Mouse (Mus musculus) limb, embryonic 14.5 days (tissue): ENCODE data around the gene Cops3. TPM values are rescaled to one million over a fixed set of nuclear protein-coding genes. Genes with fewer than 3 reads are reported as not detected.

Source experiments
- ATAC-seq: fragments of 200-750 bp; cut with Nextera tagmentation; 2 replicates; pipeline ENCODE4 v1.8.0; 2017; ENCODE audit warnings: low read depth, moderate number of reproducible peaks, moderate TSS enrichment; ENCODE audit not compliant: low FRiP score
- DNase-seq: peaks from one replicate; pipeline ENCODE4 v3.0.0-alpha.2; 2015; ENCODE audit warnings: low spot score
- H3K27ac ChIP-seq: fragments of 300-500 bp; sonication (generic); replicated peaks from 2 replicates; pipeline ENCODE4 v1.5.1; 2014; ENCODE audit warnings: low read depth, mild to moderate bottlenecking, low read length, moderate library complexity, mixed read lengths
- H3K27me3 ChIP-seq: fragments of 300-500 bp; sonication (generic); 2 replicates; pipeline ENCODE4 v1.6.1; 2014; ENCODE audit warnings: low read length, mixed read lengths; ENCODE audit not compliant: control insufficient read depth, insufficient read depth
- H3K36me3 ChIP-seq: fragments of 300-500 bp; sonication (generic); 2 replicates; pipeline ENCODE4 v1.6.1; 2014; ENCODE audit warnings: mild to moderate bottlenecking, low read length, moderate library complexity, mixed read lengths; ENCODE audit not compliant: control insufficient read depth, insufficient read depth
- H3K4me1 ChIP-seq: fragments of 300-500 bp; sonication (generic); 2 replicates; pipeline ENCODE4 v1.6.1; 2014; ENCODE audit warnings: antibody characterized with exemption, low read length, mixed read lengths; ENCODE audit not compliant: control insufficient read depth, insufficient read depth
- H3K4me2 ChIP-seq: fragments of 300-500 bp; sonication (generic); replicated peaks from 2 replicates; pipeline ENCODE4 v1.6.1; 2014; ENCODE audit warnings: low read depth, mild to moderate bottlenecking, low read length, moderate library complexity; ENCODE audit not compliant: severe bottlenecking
- H3K4me3 ChIP-seq: fragments of 300-500 bp; sonication (generic); replicated peaks from 2 replicates; pipeline ENCODE4 v1.5.1; 2014; ENCODE audit warnings: low read length
- H3K9ac ChIP-seq: fragments of 300-500 bp; sonication (generic); 2 replicates; pipeline ENCODE4 v1.6.1; 2014; ENCODE audit warnings: mild to moderate bottlenecking, low read depth, low read length, moderate library complexity; ENCODE audit not compliant: severe bottlenecking
- H3K9me3 ChIP-seq: fragments of 300-500 bp; sonication (generic); 2 replicates; pipeline ENCODE4 v1.6.1; 2016; ENCODE audit warnings: low read length; ENCODE audit not compliant: control insufficient read depth
- POLR2A ChIP-seq: fragments of 200-500 bp; IDR thresholded peaks from 2 replicates; pipeline ENCODE4 v1.8.0; 2012; ENCODE audit warnings: inconsistent platforms, mild to moderate bottlenecking, moderate library complexity, borderline replicate concordance; ENCODE audit not compliant: insufficient read depth, insufficient read length; ENCODE audit errors: extremely low read depth
- WGBS: fragments of 180-500 bp; shearing (Covaris S2); extraction: QIAGEN DNeasy Blood & Tissue Kit; methylation state at CpG from one replicate; pipeline ENCODE4 v1.1.7; 2014; 5-methylcytosine and 5-hydroxymethylcytosine counted together
- polyA plus RNA-seq, 2 experiments: library from polyadenylated mRNA; depleted of rRNA in 1 of 2; stranded (reverse) in 1 of 2; unstranded in 1 of 2; fragments of >200 nt; fragmentation: Nextera tagmentation in 1 of 2; extraction: Ambion mirVana in 1 of 2; gene quantifications; 2 replicates each; pipeline versions ENCODE4 v1.2.1 to v1.2.3; 2012 to 2014

Gene Cops3
- polyA plus RNA-seq, 2 experiments, result 84.2 to 198 TPM

DNA sequence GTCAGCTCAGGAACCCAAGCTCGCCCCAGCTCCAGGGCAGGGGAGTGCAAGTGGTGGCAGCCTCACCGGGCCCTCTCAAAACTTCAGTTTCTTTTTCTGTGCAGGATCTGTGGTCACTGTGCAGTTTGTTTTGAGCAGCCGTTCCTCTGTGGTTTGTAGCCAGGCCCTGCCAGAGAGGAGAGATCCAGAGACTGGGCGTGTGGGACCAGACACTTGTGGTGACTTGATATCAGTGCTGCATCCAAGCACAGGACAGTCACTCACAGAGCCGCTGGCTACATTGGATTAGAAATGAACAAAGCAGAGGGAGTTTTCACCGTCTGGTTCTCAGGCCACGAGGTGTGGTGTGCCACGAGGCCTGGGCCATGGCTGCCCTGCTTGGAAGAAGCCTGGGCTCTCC lies 32.5 kb upstream of the Cops3 start:
- Histone ChIP-seq H3K4me3 (no peak overlapping the region), H3K9ac (no peak overlapping the region), H3K9me3 (no peaks in the 10 kb centered on the region), H3K4me1 (no peaks in the 10 kb centered on the region), H3K4me2 (no peak overlapping the region), H3K27me3 (no peaks in the 10 kb centered on the region), H3K27ac (no peak overlapping the region), H3K36me3 (peaks cover 40% of the 10 kb centered on the region)
- WGBS, result 87% methylated on average over 8 of the region's 8 CpGs
- ATAC-seq, result no peak
- no peak for TF ChIP-seq POLR2A
- DNase-seq, result no peak

DNA sequence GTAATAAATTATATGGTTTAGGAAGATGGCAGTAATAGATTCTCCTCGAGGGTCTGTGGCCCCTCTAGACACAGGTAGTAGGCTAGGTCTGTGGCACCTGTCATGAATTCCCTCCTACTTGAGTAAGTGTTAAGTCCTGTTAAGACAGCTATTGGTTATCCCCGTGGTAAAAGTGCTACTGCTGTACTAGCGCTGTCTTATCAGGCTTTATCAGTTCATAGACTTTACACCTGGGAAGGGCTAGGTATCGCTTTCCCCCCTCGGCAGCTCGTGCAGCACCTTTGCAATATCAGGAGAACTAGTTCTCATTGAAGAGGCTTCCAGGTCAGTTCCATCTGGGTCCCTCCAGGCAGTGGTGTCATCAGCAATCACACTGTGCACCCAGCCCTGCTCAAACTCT lies 24.7 kb upstream of the Cops3 start:
- 86% methylated on average over 6 of the region's 6 CpGs for WGBS
- no peak overlapping the region for H3K4me3 ChIP-seq

DNA sequence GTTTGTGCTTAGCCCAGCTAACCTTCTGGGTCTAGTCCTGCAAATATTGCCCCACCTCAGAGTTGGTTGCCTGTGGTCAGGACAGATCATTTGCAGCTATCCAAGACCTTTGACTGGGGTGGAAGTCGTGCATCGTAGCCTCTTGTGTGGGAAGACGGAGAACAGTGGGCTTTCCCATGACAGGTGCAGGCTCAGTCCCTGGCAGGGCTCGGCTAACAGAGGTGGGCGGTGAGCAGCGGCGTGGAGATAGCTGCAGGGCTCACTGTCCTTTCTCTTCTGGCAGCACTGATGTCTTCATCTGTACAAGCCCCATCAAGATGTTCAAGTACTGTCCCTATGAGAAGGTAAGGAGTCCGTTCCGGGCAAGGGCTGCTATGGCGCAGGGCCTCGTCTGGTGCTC lies 20.8 kb upstream of the Cops3 start:
- no peak overlapping the region for H3K27ac ChIP-seq
- no peak for DNase-seq
- WGBS, result 89% methylated on average over 11 of the region's 11 CpGs
- H3K9me3 ChIP-seq, result no peaks in the 10 kb centered on the region
- TF ChIP-seq POLR2A, result no peak
- H3K4me3 ChIP-seq, result no peak overlapping the region
- no peak overlapping the region for H3K9ac ChIP-seq
- peaks cover 3% of the 10 kb centered on the region; the same call in 1 of the 2 replicates for H3K36me3 ChIP-seq
- no peaks in the 10 kb centered on the region for H3K4me1 ChIP-seq
- no peak for ATAC-seq
- H3K4me2 ChIP-seq, result no peak overlapping the region
- H3K27me3 ChIP-seq, result no peaks in the 10 kb centered on the region

More for the DNA sequence above, 24.7 kb upstream of the Cops3 start:
- no peaks in the 10 kb centered on the region for H3K4me1 ChIP-seq
- no peak for TF ChIP-seq POLR2A
- H3K36me3 ChIP-seq, result peaks cover 16% of the 10 kb centered on the region
- no peak overlapping the region for H3K27ac ChIP-seq
- no peaks in the 10 kb centered on the region for H3K27me3 ChIP-seq
- DNase-seq (no peak), ATAC-seq (no peak)
- no peaks in the 10 kb centered on the region for H3K9me3 ChIP-seq
- H3K4me2 ChIP-seq, result no peak overlapping the region
- no peak overlapping the region for H3K9ac ChIP-seq

DNA sequence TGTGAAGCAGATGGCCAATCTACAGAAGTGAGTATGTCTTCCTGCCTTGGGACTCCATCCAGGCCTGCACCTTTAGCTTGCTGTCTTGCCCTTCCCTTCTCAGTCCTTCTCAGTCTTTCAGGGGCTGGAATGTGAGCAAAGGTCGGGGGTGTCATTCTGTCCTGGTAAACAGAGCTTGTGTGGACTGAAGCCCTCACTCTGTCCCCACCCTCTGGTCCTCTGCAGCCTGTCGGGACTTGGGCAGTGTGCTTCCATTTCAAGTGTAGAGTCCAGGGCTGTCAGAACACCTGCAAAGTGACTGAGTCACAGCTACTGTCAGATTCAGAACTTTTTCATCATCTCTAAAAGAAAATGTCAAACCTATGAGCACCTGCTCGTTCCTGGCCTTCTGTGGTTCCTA lies 13.2 kb upstream of the Cops3 start:
- DNase-seq, result no peak
- WGBS, result 66% methylated on average over 3 of the region's 3 CpGs

DNA sequence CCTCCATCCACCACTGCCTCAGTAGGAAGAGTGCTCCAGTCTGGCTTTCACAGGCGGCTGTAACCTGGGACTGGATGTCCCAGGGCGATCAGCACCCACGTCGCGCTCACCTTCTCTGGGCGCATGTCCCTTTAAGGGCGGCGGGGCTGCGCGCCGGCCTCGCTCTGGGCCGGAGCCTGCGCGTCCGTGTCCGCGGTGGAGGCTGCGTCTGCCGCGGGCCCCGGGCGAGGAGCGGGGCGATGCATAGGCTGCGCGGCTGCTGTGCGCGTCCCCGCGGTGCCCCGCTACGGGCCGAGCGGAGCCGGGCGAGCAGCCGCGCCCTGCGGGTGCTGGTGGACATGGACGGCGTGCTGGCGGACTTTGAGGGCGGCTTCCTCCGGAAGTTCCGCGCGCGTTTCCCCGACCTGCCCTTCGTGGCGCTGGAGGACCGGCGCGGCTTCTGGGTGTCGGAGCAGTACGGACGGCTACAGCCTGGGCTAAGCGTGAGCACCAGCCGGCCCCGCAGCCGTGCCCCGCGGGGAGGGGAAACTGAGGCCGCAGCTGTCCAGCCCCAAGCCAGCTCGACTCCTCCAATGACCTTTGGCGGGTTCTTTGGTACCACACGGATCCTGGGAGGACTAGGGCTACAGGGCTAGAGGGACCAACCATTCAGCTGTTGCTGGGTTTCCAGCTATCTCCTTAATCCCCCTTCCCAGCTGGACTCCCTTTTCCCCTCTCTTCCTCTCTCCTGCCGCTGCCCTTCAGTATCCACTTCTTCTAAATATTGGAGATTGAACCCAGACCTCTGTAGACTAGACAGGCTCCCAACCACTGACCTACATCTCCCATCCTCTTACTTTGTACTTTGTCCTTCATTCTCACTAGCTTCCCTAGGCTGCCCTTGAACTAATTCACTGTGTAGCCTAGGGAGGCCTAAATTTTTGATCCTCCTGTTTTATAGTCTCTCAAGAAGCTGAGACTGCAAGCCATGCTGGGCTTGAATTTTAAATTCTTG lies 8.6 kb upstream of the Cops3 start:
- under 1% methylated on average over 47 of the region's 69 CpGs for WGBS
- Histone ChIP-seq H3K36me3 (peaks cover 8% of the 10 kb centered on the region; the same call in 1 of the 2 replicates), H3K4me2 (peak overlapping the region; percentile 82), H3K9me3 (no peaks in the 10 kb centered on the region), H3K4me1 (peaks cover 6% of the 10 kb centered on the region), H3K27ac (peak overlapping the region; percentile 84), H3K4me3 (peak overlapping the region; percentile 79), H3K9ac (peak overlapping the region; percentile 88), H3K27me3 (no peaks in the 10 kb centered on the region)
- ATAC-seq (peak; percentile 84), DNase-seq (peak; percentile 55)
- TF ChIP-seq POLR2A, result peak; percentile 72; the same call in 1 of the 2 replicates

More for the DNA sequence above, 13.2 kb upstream of the Cops3 start:
- no peak for TF ChIP-seq POLR2A
- H3K27me3 ChIP-seq, result no peaks in the 10 kb centered on the region
- H3K4me1 ChIP-seq, result peaks cover 6% of the 10 kb centered on the region
- H3K27ac ChIP-seq, result no peak overlapping the region
- no peaks in the 10 kb centered on the region for H3K9me3 ChIP-seq
- no peak overlapping the region for H3K9ac ChIP-seq
- H3K4me3 ChIP-seq, result no peak overlapping the region
- no peak for ATAC-seq
- peaks cover 6% of the 10 kb centered on the region; the same call in 1 of the 2 replicates for H3K36me3 ChIP-seq
- H3K4me2 ChIP-seq, result no peak overlapping the region
